Mouse (Mus musculus) erythroblast, embryonic 14.5 days (primary cell): ENCODE data around the gene Flnb.

ENCODE experiments used
- GATA1 ChIP-seq: IDR thresholded peaks from 2 replicates; pipeline ENCODE4 v1.6.1; 2012; ENCODE audit warnings: low read length, inconsistent platforms, mixed read lengths
- TAL1 ChIP-seq: IDR thresholded peaks from 3 replicates; pipeline ENCODE4 v1.6.1; 2012; ENCODE audit warnings: low read length, inconsistent platforms, mixed read lengths

DNA sequence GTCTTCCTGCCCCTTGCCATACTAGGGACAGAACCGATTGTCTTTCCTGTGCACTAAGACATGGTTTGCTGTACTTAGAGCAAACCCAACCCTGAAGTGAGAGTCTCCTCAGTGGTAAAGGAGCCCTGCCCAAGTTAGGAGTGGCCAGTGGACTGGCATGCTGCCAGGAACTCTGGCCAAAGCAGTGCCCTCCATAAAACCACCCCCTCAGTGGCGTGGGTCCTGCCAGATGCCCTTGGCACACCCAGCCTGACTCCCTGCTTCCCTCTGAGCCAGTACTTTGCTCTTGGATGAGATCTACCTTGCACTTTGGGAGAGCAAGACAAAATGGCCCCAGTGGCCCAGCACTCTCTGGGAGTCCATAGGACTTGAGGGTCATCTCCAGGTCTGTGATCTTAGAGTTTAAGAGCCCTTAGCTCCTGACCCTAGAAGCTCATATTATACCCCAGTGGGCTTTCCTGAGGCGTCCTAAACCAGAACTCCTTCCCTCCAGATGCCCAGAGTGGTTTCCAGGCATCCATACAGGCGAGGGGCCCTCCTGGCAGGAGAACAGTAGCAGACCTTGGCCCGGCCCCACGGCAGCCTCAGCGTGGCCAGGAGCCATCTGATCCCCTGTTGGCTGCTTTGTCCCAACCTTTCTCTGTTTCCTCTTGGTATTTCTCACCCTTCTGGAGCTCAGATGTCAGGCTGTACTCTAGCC, 125.5 kb downstream of the Flnb start:
- TF ChIP-seq GATA1 (no peak), TAL1 (no peak)
